ENCODE assay signal across 7 mouse cellular contexts in genomic region chr8:84103601-84104000, GRCm38 (mm10). TPM values are rescaled to one million over a fixed set of nuclear protein-coding genes. Genes with fewer than 3 reads are reported as not detected.
A peak's percentile ranks its signal among the peaks of the same experiment; 100 is the strongest.
DNase-seq lines count a peak whose midpoint lies in the region; ATAC-seq and TF ChIP-seq lines count a peak whose summit lies in the region.

No protein-coding gene starts in this region.

- H3K9ac ChIP-seq in forebrain, embryonic 15.5 days (replicated peaks): peak overlapping the region; percentile 76
- H3K9ac ChIP-seq in midbrain, postnatal 0 days (replicated peaks; ENCODE audit: low read length, poor library complexity, severe bottlenecking): peak overlapping the region; percentile 79

- H3K27ac ChIP-seq in forebrain, embryonic 15.5 days (replicated peaks): peak overlapping the region; percentile 92
- peak overlapping the region; percentile 90 for H3K27ac ChIP-seq in midbrain, postnatal 0 days (ENCODE audit: low read depth, low read length)

- no peaks in the 10 kb centered on the region for H3K27me3 ChIP-seq in E14TG2a.4 (ENCODE audit: insufficient read depth, low read length)
- no peaks in the 10 kb centered on the region for H3K27me3 ChIP-seq in forebrain, embryonic 15.5 days
- no peaks in the 10 kb centered on the region for H3K27me3 ChIP-seq in midbrain, postnatal 0 days (ENCODE audit: insufficient read depth, low read length)

- peaks cover 55% of the 10 kb centered on the region for H3K4me1 ChIP-seq in E14TG2a.4 (replicated peaks; ENCODE audit: low read depth, low read length)
- peaks cover 31% of the 10 kb centered on the region for H3K4me1 ChIP-seq in forebrain, embryonic 15.5 days
- peaks cover 12% of the 10 kb centered on the region for H3K4me1 ChIP-seq in midbrain, postnatal 0 days (ENCODE audit: insufficient read depth, low read length)

- peaks cover 43% of the 10 kb centered on the region for H3K36me3 ChIP-seq in E14TG2a.4 (ENCODE audit: insufficient read depth, low read length)
- peaks cover 12% of the 10 kb centered on the region for H3K36me3 ChIP-seq in forebrain, embryonic 15.5 days
- H3K36me3 ChIP-seq in midbrain, postnatal 0 days (ENCODE audit: insufficient read depth, low read length): peaks cover 15% of the 10 kb centered on the region

- peak overlapping the region; percentile 77 for H3K4me2 ChIP-seq in forebrain, embryonic 15.5 days (replicated peaks)
- peak overlapping the region; percentile 73 for H3K4me2 ChIP-seq in midbrain, postnatal 0 days (ENCODE audit: low read depth, low read length, poor library complexity, severe bottlenecking)

- WGBS in forebrain, embryonic 15.5 days: 50% methylated on average over 3 of the region's 3 CpGs
- 38% methylated on average over 3 of the region's 3 CpGs for WGBS in midbrain, postnatal 0 days

- peaks cover 3% of the 10 kb centered on the region; the same call in 1 of the 2 replicates for H3K9me3 ChIP-seq in E14TG2a.4 (ENCODE audit: low read length)
- H3K9me3 ChIP-seq in forebrain, embryonic 15.5 days: no peaks in the 10 kb centered on the region
- no peaks in the 10 kb centered on the region for H3K9me3 ChIP-seq in midbrain, postnatal 0 days (ENCODE audit: low read length)

- no peak for ATAC-seq in forebrain, embryonic 15.5 days (replicated peaks)
- ATAC-seq in midbrain, postnatal 0 days (ENCODE audit: low FRiP score): no peak

- H3K4me3 ChIP-seq in E14TG2a.4 (replicated peaks; ENCODE audit: low read length): peak overlapping the region; percentile 80
- peak overlapping the region; percentile 68 for H3K4me3 ChIP-seq in forebrain, embryonic 15.5 days
- peak overlapping the region; percentile 60 for H3K4me3 ChIP-seq in midbrain, postnatal 0 days (ENCODE audit: low read depth, low read length)

- peak; percentile 45 for DNase-seq in 416B (ENCODE audit: low read depth)
- DNase-seq in kidney, postnatal 36 days: peak; percentile 79 to 82
- DNase-seq in midbrain, postnatal 0 days (ENCODE audit: low spot score): peak; percentile 40
- DNase-seq in gastrocnemius, adult 18-20 months (ENCODE audit: low spot score): no peak
- DNase-seq in ovary, adult 18-20 months (ENCODE audit: low spot score): no peak

- no peak for TF ChIP-seq CTCF in E14TG2a.4 (conservative IDR thresholded peaks at IDR 0.05; ENCODE audit: low read length)
- TF ChIP-seq CTCF in midbrain, postnatal 0 days (IDR thresholded peaks at IDR 0.05): no peak

RNA-seq across cellular contexts. Expression of gene Dcaf15, which starts 1.0 kb away (rescaled TPM):
- 17.8 and 19.3 TPM in 2 replicates for polyA plus RNA-seq in forebrain, embryonic 15.5 days (2015; fragmentation: Nextera tagmentation; extraction: Ambion mirVana)
- 62.3 and 67.6 TPM in 2 replicates for total RNA-seq in midbrain, postnatal 0 days (2014; rRNA removed)
- polyA plus RNA-seq in midbrain, postnatal 0 days (2015; fragmentation: Nextera tagmentation; extraction: Ambion mirVana): 21.7 and 23.3 TPM in 2 replicates
- total RNA-seq in gastrocnemius, adult 18-20 months (2021): 1 to 10 TPM; 4.8 to 4.9 TPM

RNA-seq across cellular contexts. Expression of gene Podnl1, which starts 22.2 kb away (rescaled TPM):
- polyA plus RNA-seq in forebrain, embryonic 15.5 days (2015; fragmentation: Nextera tagmentation; extraction: Ambion mirVana): 0.32 TPM in 2 replicates
- total RNA-seq in midbrain, postnatal 0 days (2014; rRNA removed): 0.05 and 0.19 TPM in 2 replicates
- 0.38 and 0.56 TPM in 2 replicates for polyA plus RNA-seq in midbrain, postnatal 0 days (2015; fragmentation: Nextera tagmentation; extraction: Ambion mirVana)
- not detected for total RNA-seq in gastrocnemius, adult 18-20 months (2021)

RNA-seq across cellular contexts. Expression of gene Rfx1, which starts 37.0 kb away (rescaled TPM):
- 9.1 and 9.5 TPM in 2 replicates for polyA plus RNA-seq in forebrain, embryonic 15.5 days (2015; fragmentation: Nextera tagmentation; extraction: Ambion mirVana)
- total RNA-seq in midbrain, postnatal 0 days (2014; rRNA removed): 28.4 and 31.7 TPM in 2 replicates
- 7.2 and 8.8 TPM in 2 replicates for polyA plus RNA-seq in midbrain, postnatal 0 days (2015; fragmentation: Nextera tagmentation; extraction: Ambion mirVana)
- 1 to 10 TPM; 4.6 to 4.8 TPM for total RNA-seq in gastrocnemius, adult 18-20 months (2021)

RNA-seq across cellular contexts. Expression of gene Gm10643, which starts 38.7 kb away (rescaled TPM):
- polyA plus RNA-seq in forebrain, embryonic 15.5 days (2015; fragmentation: Nextera tagmentation; extraction: Ambion mirVana): 1.2 and 1.3 TPM in 2 replicates
- 2.2 and 3.0 TPM in 2 replicates for total RNA-seq in midbrain, postnatal 0 days (2014; rRNA removed)
- polyA plus RNA-seq in midbrain, postnatal 0 days (2015; fragmentation: Nextera tagmentation; extraction: Ambion mirVana): 1.6 and 1.7 TPM in 2 replicates
- 1 to 10 TPM; 1.2 TPM for total RNA-seq in gastrocnemius, adult 18-20 months (2021)

RNA-seq across cellular contexts. Expression of gene Cc2d1a, which starts 44.1 kb away (rescaled TPM):
- 32.4 and 34.8 TPM in 2 replicates for polyA plus RNA-seq in forebrain, embryonic 15.5 days (2015; fragmentation: Nextera tagmentation; extraction: Ambion mirVana)
- total RNA-seq in midbrain, postnatal 0 days (2014; rRNA removed): 86.1 and 101 TPM in 2 replicates
- polyA plus RNA-seq in midbrain, postnatal 0 days (2015; fragmentation: Nextera tagmentation; extraction: Ambion mirVana): 65.9 and 70.7 TPM in 2 replicates
- total RNA-seq in gastrocnemius, adult 18-20 months (2021): 10 to 100 TPM; 15.8 to 16.3 TPM

Comparison
In these comparisons a context has a peak if more than half of its experiments do, and no peak if none do; other contexts are left out.
1. DNase-seq: peak in 416B (single experiment), kidney, postnatal 36 days (2 of 2) and midbrain, postnatal 0 days (single experiment); none in gastrocnemius, adult 18-20 months (single experiment) and ovary, adult 18-20 months (single experiment).
2. RNA of gene Dcaf15, which starts 1.0 kb away (total RNA-seq): 62.3 to 67.6 TPM in midbrain, postnatal 0 days; 4.8 to 4.9 TPM in gastrocnemius, adult 18-20 months; every median in the first group is over 10 times any median in the second.
3. Peak in every context shown above with its lines, with median percentiles within 50 percentile points of each other: H3K4me3 ChIP-seq.